Mouse (Mus musculus) thymus, postnatal 36 days (tissue): ENCODE data around the gene Fhad1.

Source experiments
- DNase-seq, 2 experiments: peaks; one replicate each; pipeline ENCODE4 v3.0.0; 2022; ENCODE audit warnings: mixed read lengths in 2 of 2

Gene Fhad1

DNA sequence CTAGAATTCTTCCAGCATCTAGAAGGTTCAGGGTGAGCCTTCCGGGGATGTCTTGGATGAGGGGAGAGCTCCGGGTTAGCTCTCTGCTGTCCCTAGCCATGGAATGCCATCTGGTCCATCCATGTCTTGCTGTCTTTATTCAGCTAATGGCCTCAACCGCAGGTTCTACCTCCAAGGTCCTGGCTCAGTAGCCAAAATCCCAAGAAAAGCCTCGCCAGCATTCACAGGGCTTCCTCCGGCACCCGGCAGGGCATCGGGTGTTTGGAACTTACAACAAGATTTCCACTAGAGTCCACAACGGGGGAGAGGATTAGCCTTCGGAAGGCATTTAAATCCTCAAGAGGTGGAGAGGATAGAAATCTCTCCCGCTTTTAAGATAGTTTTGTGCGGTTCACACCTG is 84.9 kb downstream of the Fhad1 start:
- DNase-seq, result no peak

DNA sequence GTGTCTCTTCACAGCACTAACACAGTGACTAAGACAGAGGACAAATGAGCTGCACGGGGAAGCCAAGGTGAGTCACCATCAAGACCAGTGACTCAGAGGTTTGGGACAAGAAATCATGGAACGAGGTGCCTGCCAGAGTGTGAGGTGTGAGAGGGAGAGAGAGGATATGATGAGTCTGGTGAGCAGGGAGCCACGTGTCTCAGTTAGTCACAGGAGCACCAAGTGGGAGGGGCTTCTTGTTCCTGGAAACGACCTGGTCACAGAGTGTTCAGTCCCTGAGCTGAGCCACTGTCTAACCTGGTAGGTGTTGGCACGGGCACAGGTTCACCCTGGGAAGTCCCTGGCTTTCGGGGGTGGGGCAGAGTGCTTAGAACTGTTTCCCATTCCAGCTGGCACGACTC is 86.0 kb downstream of the Fhad1 start:
- no peak for DNase-seq

DNA sequence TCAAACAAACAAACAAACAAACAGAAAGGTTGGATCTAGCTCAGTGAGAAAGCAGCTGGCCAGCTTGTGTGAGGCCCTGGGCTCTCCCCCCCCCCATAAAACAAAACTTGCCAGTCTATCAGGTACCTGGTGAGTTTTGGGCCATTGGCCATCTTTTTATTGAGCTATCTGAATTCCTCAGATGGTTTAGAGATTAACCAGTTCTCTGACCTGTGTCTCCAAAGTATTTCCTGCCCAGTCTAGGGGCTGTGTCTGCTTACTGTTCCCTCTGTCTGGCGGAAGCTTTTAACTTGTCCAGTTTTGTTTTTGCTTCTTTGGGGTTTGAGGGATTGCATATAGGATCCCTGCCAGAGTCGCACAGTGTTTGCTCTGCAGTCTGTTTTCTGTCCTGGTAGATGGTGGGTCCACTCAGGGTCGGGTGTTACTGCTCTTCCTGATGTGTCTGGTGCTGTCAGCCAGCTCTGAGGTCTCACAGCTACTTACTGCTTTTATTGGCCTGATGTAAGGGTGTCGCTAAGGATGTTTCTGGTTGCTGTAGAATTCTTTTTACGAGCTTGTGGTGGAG is 89.0 kb downstream of the Fhad1 start:
- DNase-seq, result no peak

DNA sequence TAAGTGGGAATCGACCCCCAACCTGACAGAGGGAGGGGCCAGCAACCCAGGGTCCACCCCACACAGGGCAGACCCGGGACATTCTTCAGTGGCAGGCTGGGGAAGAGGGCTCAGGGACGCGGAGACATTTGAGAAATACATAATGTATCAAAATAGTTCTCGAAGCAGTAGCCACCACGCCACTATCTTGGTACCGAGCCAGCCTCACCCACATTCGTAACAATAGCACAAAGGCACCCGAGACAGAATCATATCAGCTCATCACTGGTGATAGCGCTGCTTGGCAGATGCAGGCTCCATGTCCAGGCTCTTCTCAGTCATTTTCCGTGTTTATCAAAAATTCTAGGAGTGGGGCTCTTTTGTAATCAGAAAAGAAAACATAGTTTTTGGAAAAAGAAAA is 90.9 kb downstream of the Fhad1 start:
- no peak for DNase-seq

DNA sequence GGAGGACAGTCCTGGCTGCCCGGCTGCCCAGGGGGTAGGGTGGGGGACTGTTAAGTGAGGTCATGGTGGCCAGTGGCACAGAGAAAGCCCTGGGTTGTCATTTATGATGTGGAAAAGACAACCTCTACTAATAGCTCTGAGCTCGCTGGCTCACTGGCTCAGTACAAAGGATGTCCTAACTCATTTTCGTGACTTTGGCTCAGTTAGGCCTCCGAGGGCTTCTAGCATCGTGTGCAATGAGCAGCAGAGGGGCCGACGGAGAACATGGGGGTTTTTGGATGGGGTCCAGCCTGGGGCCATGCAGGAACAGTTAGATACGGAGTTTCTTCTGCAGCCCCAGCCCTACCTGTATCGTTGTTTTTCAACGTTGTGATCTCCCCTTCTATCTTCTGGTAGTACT is 94.5 kb downstream of the Fhad1 start:
- DNase-seq, result no peak

GRCm38 (mm10) chr4:141917735-141918419 is 97.0 kb downstream of the Fhad1 start:
- no peak for DNase-seq

DNA sequence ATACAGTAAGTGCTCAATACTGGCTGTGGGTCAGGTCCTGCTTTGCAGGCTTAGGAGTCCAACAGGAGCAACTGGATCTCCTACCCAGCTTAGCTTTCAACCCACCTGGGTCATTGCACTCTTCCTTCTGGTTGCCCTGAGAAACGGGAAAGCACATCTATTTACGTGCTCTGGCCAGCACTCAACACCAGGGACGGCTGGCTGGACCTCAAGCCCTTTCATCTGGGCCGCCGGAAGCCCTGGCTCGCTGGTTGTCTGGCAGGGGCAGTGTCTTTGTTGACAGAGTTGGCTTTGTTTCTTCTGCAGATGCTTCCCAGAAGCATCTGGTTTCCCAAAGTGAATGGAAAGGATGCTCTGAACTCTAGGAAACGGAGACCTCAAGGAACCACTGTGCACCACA is 100.8 kb downstream of the Fhad1 start:
- DNase-seq, result no peak

GRCm38 (mm10) chr4:141913201-141913993 is 101.5 kb downstream of the Fhad1 start:
- DNase-seq, result no peak

DNA sequence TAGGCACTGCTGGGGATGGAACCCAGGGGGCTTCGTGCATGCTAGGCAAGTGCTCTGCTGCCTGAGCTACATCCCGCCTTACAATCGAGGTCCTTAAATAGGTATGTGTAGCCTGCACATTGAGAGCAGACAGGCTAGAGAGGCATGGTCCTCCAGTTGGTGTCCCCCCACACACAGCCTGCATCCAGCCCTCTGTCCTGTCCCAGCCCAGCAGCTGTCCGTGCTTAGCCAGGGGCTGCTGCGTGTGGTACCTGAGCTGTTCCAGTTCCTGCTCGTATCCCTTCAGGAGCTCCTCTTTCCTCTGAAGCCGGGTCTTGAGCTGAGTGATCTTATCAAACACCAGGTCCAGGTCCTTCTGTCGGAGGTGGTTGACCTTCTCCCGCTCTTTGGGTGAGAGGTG is 110.2 kb downstream of the Fhad1 start:
- no peak for DNase-seq

- DNase-seq, result no peak
These were observed 112.4 kb downstream of the Fhad1 start for GRCm38 (mm10) chr4:141902479-141902858.

DNA sequence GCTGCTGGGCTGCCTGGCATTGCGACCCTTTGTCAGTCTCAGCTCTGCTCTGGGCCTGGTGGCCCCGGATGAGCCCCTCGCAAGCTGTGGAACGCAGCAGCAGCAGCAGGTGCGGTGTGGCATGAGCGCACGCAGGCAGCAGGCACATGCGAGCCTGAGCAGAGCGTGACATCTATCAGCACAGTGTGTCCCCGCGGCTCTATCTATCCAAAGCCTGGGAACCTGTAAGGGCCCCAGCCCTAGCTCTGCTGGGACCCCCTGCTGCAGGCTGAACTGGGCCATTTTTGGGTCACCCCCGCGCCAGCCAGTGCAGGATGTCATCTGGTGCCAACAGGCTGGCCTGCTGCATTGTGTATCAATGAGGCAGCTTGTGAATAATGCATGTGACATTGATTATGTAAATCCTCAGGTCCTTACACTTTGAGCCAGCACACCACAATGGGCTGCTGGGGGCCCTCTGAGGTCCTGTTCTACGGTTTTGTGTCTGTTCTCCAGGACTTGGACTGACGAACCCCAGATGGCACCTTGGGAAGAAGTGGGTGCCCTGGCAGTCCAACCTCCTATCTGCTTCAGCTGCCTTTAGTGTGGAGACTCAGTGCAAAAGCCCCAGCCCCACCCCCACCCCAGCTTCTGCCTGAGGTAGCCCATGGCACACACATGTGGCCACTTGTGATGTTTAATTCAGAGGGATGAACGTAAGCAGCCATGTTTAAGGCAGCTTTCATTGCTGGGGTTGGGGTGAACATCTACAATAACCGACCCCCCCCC is 113.0 kb downstream of the Fhad1 start:
- DNase-seq, result no peak

- no peak for DNase-seq
These were observed 114.5 kb downstream of the Fhad1 start for GRCm38 (mm10) chr4:141900421-141900820.

GRCm38 (mm10) chr4:141899936-141900335 is 114.9 kb downstream of the Fhad1 start:
- DNase-seq, result no peak

DNA sequence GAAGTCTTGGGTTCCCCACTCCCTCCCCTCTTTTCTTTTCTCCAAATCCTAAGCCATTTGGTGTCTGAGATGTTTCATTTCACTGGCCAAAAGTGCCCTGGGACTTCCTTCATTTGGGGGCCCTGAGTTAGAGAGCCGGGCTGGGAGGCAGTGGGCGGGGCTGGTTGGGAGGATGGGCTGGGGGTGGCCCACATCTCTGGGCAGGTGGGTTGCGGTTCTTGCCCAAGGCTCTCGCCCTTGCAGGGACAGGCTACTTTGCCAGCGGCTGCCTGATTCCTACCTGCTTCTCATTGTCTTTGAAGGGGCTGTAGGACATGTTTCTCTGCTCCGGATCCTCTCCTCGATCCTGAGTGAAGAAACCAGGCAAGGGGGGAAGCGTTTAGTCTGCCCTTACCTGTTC is 116.0 kb downstream of the Fhad1 start:
- DNase-seq, result no peak

GRCm38 (mm10) chr4:141897838-141898237 is 117.0 kb downstream of the Fhad1 start:
- no peak for DNase-seq

- DNase-seq, result no peak
These were observed 117.7 kb downstream of the Fhad1 start for GRCm38 (mm10) chr4:141897225-141897624.

DNA sequence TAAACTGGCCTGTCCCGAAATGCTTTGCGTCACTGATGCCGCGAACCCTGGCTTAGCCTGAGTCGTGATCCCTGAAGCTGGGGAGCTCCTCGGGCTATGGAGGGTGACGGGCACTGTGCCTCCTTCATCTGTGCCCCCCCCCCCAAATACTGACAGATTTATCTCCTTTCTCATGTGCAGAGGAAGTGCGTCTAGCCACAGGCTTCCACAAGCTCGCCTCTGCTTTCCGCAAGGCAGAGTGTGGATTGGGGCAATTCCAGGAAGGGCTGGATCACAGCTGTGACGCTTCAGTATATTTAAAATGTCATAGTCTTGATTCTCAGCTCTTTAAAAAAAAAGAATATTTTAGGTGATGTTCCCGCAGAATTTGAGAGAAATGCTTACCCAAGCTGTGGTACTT is 119.1 kb downstream of the Fhad1 start:
- no peak for DNase-seq

DNA sequence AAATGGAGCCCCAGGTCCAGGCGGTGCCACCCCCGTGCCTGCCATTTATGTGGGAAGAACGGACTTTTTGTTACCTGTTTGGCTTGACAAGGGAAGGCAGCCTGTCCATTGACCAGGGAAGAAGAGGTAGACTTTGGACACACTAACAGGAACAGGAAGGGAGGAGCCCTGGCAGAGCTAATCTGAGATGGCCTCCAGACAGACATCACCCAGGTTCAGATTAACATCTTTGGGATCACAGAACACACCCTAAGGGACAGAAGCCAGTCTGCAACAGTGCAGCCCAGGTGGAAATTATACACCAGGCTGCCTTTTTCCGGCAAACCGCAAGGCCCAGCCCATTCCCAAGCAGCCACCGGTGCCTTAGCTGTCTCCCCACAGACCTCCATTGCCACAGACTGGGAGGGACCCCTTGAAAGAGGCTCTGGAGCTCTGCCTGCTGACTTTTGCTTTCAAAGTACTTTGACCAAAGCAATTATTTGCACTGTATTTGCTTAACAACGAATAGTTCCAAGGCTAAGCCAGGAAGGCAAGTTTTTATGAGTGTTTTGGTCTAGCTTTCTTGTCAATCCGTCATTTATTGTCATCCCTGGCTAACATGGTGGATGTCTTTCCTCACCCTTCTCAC is 121.6 kb downstream of the Fhad1 start:
- no peak for DNase-seq

DNA sequence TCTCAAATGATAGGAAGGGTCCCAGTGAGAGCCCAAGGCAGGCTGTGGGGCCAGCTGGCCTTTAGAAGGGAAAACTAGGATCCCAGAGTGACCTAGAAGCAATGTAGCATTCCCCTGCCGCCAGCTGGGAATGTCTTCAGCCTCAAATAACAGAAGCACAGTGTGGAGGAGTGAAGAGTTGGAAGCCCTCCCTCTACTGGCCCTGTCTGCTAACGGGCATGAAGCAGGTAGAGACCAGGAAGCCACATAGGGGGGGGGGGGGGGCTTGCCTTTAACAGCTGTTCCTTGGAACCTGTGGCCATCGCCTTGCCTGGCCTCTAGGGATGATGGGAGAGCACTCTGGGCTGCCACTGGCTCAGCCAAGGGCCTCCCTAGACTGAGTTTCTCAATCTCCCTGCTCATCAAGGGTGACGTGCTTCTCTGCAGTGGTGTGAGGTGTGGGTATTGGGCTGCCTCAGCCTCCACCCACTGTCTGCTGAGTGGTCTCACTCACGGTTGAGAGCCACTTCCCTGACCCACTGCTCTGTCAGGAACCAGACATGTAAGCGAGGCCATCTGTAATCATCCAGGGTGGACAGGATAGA is 128.4 kb downstream of the Fhad1 start:
- DNase-seq, result no peak

DNA sequence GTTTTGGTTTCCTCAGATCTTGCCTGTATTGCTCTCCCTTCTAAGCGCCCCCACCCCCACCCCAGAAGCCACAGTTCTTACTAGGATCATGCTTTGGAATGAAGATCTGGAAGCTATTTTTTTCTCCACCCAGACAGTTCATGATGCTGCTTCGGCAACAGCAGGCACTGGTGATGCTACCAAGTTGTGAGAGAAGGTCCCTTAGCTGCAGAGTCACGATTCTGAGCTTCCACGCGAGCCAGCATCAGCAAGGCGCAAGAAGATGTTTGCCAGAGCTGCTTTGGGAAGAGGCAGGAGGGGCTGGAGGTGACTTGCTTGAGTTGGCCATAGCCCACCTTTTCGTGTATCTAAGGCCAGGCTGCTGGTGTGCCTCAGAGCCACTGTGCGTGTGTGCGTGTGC is 129.4 kb downstream of the Fhad1 start:
- no peak for DNase-seq

DNA sequence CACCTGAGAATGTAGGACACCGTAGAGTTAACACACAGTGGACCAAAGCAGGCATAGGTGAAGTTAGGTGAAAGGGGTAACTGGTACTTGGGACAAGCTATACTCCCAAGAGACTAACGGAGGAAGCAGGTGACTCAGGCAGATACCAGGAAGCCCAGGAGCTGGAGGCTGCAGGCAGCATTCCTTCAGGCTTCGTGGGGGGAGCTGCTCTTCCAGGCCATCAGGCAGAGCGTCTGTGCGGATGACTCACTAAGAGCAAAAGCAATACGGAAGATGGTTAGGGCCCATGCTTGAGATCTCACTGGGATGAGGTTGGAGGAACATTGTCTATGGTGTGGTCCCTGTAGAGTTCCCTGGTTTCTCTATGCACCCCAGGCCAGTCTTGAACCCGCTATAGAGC is 132.0 kb downstream of the Fhad1 start:
- DNase-seq, result no peak

GRCm38 (mm10) chr4:141881950-141882349 is 132.9 kb downstream of the Fhad1 start:
- DNase-seq, result no peak
